Mouse (Mus musculus): Measurements from ENCODE around the gene Necap2. TPM values are rescaled to one million over a fixed set of nuclear protein-coding genes. Genes with fewer than 3 reads are reported as not detected.

Necap2 gene
- polyA plus RNA-seq, 1 experiment, result 85.6 TPM

DNA sequence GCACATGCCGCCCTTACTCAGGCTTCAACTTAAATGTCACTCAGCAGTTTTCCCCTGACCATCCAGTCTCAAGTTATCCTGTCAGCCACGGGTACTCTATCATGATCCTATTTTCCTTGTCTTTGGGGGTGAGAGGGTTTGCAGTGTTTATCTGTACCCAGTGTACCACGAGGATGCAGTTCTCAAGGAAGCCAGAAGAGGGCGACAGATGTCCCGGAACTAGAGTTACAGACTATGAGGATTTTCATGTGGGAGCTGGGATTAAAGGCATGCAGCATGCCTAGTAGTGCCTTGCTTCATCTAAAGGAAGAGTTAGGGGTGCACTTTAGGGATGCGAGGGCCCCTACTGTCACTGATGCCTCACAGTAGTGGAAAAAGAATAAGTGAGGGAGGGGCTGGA lies 23.7 kb upstream of the Necap2 start:
- H3K4me3 ChIP-seq, result no peak overlapping the region
- H3K79me2 ChIP-seq (ENCODE audit: control insufficient read depth, insufficient read depth), result no peaks in the 10 kb centered on the region
- H3K36me3 ChIP-seq (ENCODE audit: control insufficient read depth, insufficient read depth), result no peaks in the 10 kb centered on the region
- H3K4me2 ChIP-seq (ENCODE audit: low read depth), result no peak overlapping the region
- TF ChIP-seq REST (IDR thresholded peaks at IDR 0.05; ENCODE audit: insufficient read depth, insufficient read length) (no peak), TCF3 (IDR thresholded peaks at IDR 0.05; ENCODE audit: insufficient read length, low read depth) (no peak), TCF12 (IDR thresholded peaks at IDR 0.05; ENCODE audit: insufficient read depth, poor library complexity, severe bottlenecking) (no peak), USF1 (IDR thresholded peaks at IDR 0.05; ENCODE audit: low read depth) (no peak), SRF (IDR thresholded peaks at IDR 0.05; ENCODE audit: control insufficient read depth, insufficient read length, low read depth) (no peak), MYOD1 (IDR thresholded peaks at IDR 0.05; ENCODE audit: control insufficient read depth in 1 of 3, insufficient read length in 2 of 3, low read depth in 2 of 3) (no peak), MYOG (IDR thresholded peaks at IDR 0.05; ENCODE audit: control insufficient read depth in 1 of 3, insufficient read depth in 1 of 3, insufficient read length in 2 of 3, low read depth in 2 of 3) (no peak), POLR2AphosphoS2 (IDR thresholded peaks at IDR 0.05; ENCODE audit: insufficient read length, low read depth) (no peak), POLR2A (IDR thresholded peaks at IDR 0.05; ENCODE audit: insufficient read length, low read depth) (no peak), CEBPB (IDR thresholded peaks at IDR 0.05; ENCODE audit: insufficient read depth, poor library complexity, severe bottlenecking) (no peak), MAX (IDR thresholded peaks at IDR 0.05; ENCODE audit: low read depth) (no peak), E2F4 (IDR thresholded peaks at IDR 0.05; ENCODE audit: insufficient read depth) (no peak)
- no peaks in the 10 kb centered on the region for H3K27me3 ChIP-seq (ENCODE audit: control insufficient read depth, insufficient read depth, insufficient read length)
- no peak overlapping the region for H3ac ChIP-seq (ENCODE audit: control insufficient read depth, insufficient read length)

DNA sequence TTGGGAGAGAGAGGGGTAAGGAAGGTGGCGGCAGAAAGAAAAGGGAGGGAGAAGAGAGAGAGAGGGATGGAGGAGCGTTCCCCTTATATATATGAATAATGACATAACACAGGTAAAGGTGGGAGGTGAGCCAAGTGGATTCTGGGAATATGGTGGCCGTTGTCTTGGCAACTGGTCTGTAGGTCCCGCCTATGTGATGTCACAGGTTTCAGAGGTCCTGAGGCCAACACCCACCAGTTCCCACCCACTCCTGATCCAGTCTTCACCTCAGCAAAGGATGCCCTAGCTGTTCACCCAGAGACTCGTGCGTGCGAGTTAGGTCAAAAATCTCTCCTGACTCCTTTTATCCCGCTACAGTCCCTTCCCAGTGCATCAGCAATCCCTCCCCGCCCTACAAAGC lies 23.1 kb upstream of the Necap2 start:
- Histone ChIP-seq H3K4me2 (ENCODE audit: low read depth) (no peak overlapping the region), H3K36me3 (ENCODE audit: control insufficient read depth, insufficient read depth) (no peaks in the 10 kb centered on the region), H3K79me2 (ENCODE audit: control insufficient read depth, insufficient read depth) (no peaks in the 10 kb centered on the region), H3K4me3 (no peak overlapping the region), H3K27me3 (ENCODE audit: control insufficient read depth, insufficient read depth, insufficient read length) (no peaks in the 10 kb centered on the region), H3ac (ENCODE audit: control insufficient read depth, insufficient read length) (no peak overlapping the region)
- TF ChIP-seq E2F4 (IDR thresholded peaks at IDR 0.05; ENCODE audit: insufficient read depth) (no peak), MYOG (IDR thresholded peaks at IDR 0.05; ENCODE audit: control insufficient read depth in 1 of 3, insufficient read depth in 1 of 3, insufficient read length in 2 of 3, low read depth in 2 of 3) (no peak)

DNA sequence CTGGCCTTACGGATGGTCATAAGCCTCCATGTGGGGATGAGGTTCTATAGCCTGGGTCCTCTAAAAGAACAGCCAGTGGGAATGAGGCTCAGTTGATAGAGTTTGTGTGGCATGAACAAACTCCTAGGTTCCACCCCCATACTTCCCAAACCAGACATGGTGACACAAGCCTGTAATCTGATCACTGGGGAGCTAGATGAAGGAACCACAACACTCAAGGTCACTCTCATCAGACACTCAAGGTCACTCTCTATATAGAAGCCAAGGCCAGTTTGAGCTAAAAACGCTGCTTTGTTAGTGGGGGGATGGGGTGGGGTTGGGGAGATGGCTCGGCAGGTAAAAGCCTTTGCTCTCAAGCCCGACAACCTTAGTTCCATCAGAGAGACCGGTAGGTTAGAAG lies 21.8 kb upstream of the Necap2 start:
- no peak overlapping the region for H3ac ChIP-seq (ENCODE audit: control insufficient read depth, insufficient read length)
- no peak overlapping the region for H3K4me2 ChIP-seq (ENCODE audit: low read depth)
- no peaks in the 10 kb centered on the region for H3K36me3 ChIP-seq (ENCODE audit: control insufficient read depth, insufficient read depth)
- no peak overlapping the region for H3K4me3 ChIP-seq
- no peaks in the 10 kb centered on the region for H3K79me2 ChIP-seq (ENCODE audit: control insufficient read depth, insufficient read depth)
- no peak for TF ChIP-seq TCF3 (IDR thresholded peaks at IDR 0.05; ENCODE audit: insufficient read length, low read depth)
- no peak for TF ChIP-seq MYOG (IDR thresholded peaks at IDR 0.05; ENCODE audit: control insufficient read depth in 1 of 3, insufficient read depth in 1 of 3, insufficient read length in 2 of 3, low read depth in 2 of 3)
- TF ChIP-seq REST (IDR thresholded peaks at IDR 0.05; ENCODE audit: insufficient read depth, insufficient read length), result no peak
- no peak for TF ChIP-seq MYOD1 (IDR thresholded peaks at IDR 0.05; ENCODE audit: control insufficient read depth in 1 of 3, insufficient read length in 2 of 3, low read depth in 2 of 3)
- TF ChIP-seq SRF (IDR thresholded peaks at IDR 0.05; ENCODE audit: control insufficient read depth, insufficient read length, low read depth), result no peak
- no peak for TF ChIP-seq POLR2A (IDR thresholded peaks at IDR 0.05; ENCODE audit: insufficient read length, low read depth)
- no peak for TF ChIP-seq POLR2AphosphoS2 (IDR thresholded peaks at IDR 0.05; ENCODE audit: insufficient read length, low read depth)
- no peak for TF ChIP-seq TCF12 (IDR thresholded peaks at IDR 0.05; ENCODE audit: insufficient read depth, poor library complexity, severe bottlenecking)
- TF ChIP-seq USF1 (IDR thresholded peaks at IDR 0.05; ENCODE audit: low read depth), result no peak
- TF ChIP-seq CEBPB (IDR thresholded peaks at IDR 0.05; ENCODE audit: insufficient read depth, poor library complexity, severe bottlenecking), result no peak
- TF ChIP-seq E2F4 (IDR thresholded peaks at IDR 0.05; ENCODE audit: insufficient read depth), result no peak
- no peak for TF ChIP-seq MAX (IDR thresholded peaks at IDR 0.05; ENCODE audit: low read depth)
- H3K27me3 ChIP-seq (ENCODE audit: control insufficient read depth, insufficient read depth, insufficient read length), result no peaks in the 10 kb centered on the region

DNA sequence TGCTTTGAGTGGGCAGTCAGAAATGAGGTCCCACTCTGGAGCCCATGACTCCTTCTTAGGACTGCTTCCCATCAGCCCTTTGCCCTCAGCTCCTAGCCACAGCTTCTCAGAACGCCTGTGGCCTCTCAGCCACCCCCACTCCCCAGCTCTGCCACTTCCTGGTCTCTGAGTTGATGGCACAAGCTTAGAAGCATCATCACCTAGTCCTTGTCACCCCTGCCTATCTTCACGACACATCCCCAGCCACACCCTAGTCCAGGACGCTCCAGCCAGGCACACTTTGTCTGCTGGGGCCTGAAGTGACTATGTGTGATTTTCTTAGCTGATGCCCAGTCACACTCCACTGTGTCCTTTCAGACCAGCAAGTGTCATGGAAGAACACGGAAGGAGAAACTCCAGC lies 20.8 kb upstream of the Necap2 start:
- no peaks in the 10 kb centered on the region for H3K36me3 ChIP-seq (ENCODE audit: control insufficient read depth, insufficient read depth)
- H3ac ChIP-seq (ENCODE audit: control insufficient read depth, insufficient read length), result no peak overlapping the region
- no peaks in the 10 kb centered on the region for H3K27me3 ChIP-seq (ENCODE audit: control insufficient read depth, insufficient read depth, insufficient read length)
- H3K79me2 ChIP-seq (ENCODE audit: control insufficient read depth, insufficient read depth), result no peaks in the 10 kb centered on the region
- TF ChIP-seq MAX (IDR thresholded peaks at IDR 0.05; ENCODE audit: low read depth), result no peak
- TF ChIP-seq POLR2A (IDR thresholded peaks at IDR 0.05; ENCODE audit: insufficient read length, low read depth), result no peak
- TF ChIP-seq REST (IDR thresholded peaks at IDR 0.05; ENCODE audit: insufficient read depth, insufficient read length), result no peak
- TF ChIP-seq MYOD1 (IDR thresholded peaks at IDR 0.05; ENCODE audit: control insufficient read depth in 1 of 3, insufficient read length in 2 of 3, low read depth in 2 of 3), result no peak
- TF ChIP-seq TCF12 (IDR thresholded peaks at IDR 0.05; ENCODE audit: insufficient read depth, poor library complexity, severe bottlenecking), result no peak
- TF ChIP-seq E2F4 (IDR thresholded peaks at IDR 0.05; ENCODE audit: insufficient read depth), result no peak
- no peak for TF ChIP-seq POLR2AphosphoS2 (IDR thresholded peaks at IDR 0.05; ENCODE audit: insufficient read length, low read depth)
- TF ChIP-seq SRF (IDR thresholded peaks at IDR 0.05; ENCODE audit: control insufficient read depth, insufficient read length, low read depth), result no peak
- no peak for TF ChIP-seq MYOG (IDR thresholded peaks at IDR 0.05; ENCODE audit: control insufficient read depth in 1 of 3, insufficient read depth in 1 of 3, insufficient read length in 2 of 3, low read depth in 2 of 3)
- no peak for TF ChIP-seq USF1 (IDR thresholded peaks at IDR 0.05; ENCODE audit: low read depth)
- TF ChIP-seq CEBPB (IDR thresholded peaks at IDR 0.05; ENCODE audit: insufficient read depth, poor library complexity, severe bottlenecking), result no peak
- TF ChIP-seq TCF3 (IDR thresholded peaks at IDR 0.05; ENCODE audit: insufficient read length, low read depth), result no peak
- no peak overlapping the region for H3K4me3 ChIP-seq
- no peak overlapping the region for H3K4me2 ChIP-seq (ENCODE audit: low read depth)

DNA sequence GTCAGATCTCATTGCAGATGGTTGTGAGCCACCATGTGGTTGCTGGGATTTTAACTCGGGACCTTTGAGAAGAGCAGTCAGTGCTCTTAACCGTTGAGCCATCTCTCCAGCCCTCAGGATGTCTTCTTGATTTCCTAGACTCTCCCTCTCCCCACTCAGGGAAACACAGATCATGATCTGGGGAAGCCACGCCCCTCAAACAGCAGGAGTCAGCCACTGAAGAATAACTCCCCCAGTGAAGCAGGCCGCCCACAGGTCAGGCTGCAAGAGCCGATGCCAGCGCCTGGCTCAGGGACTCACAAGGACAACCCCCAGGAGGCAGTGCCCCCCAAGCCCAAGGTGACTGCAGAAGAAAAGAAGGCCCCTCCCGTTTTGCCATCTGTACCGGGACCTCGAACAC lies 18.6 kb upstream of the Necap2 start:
- Histone ChIP-seq H3K4me2 (ENCODE audit: low read depth) (no peak overlapping the region), H3K27me3 (ENCODE audit: control insufficient read depth, insufficient read depth, insufficient read length) (peaks cover 7% of the 10 kb centered on the region), H3K4me3 (no peak overlapping the region), H3ac (ENCODE audit: control insufficient read depth, insufficient read length) (no peak overlapping the region), H3K36me3 (ENCODE audit: control insufficient read depth, insufficient read depth) (no peaks in the 10 kb centered on the region), H3K79me2 (ENCODE audit: control insufficient read depth, insufficient read depth) (no peaks in the 10 kb centered on the region)
- TF ChIP-seq MYOG (IDR thresholded peaks at IDR 0.05; ENCODE audit: control insufficient read depth in 1 of 3, insufficient read depth in 1 of 3, insufficient read length in 2 of 3, low read depth in 2 of 3), result no peak
- no peak for TF ChIP-seq POLR2AphosphoS2 (IDR thresholded peaks at IDR 0.05; ENCODE audit: insufficient read length, low read depth)
- no peak for TF ChIP-seq USF1 (IDR thresholded peaks at IDR 0.05; ENCODE audit: low read depth)
- no peak for TF ChIP-seq SRF (IDR thresholded peaks at IDR 0.05; ENCODE audit: control insufficient read depth, insufficient read length, low read depth)
- TF ChIP-seq E2F4 (IDR thresholded peaks at IDR 0.05; ENCODE audit: insufficient read depth), result no peak
- no peak for TF ChIP-seq TCF3 (IDR thresholded peaks at IDR 0.05; ENCODE audit: insufficient read length, low read depth)
- TF ChIP-seq POLR2A (IDR thresholded peaks at IDR 0.05; ENCODE audit: insufficient read length, low read depth), result no peak
- no peak for TF ChIP-seq TCF12 (IDR thresholded peaks at IDR 0.05; ENCODE audit: insufficient read depth, poor library complexity, severe bottlenecking)
- no peak for TF ChIP-seq MYOD1 (IDR thresholded peaks at IDR 0.05; ENCODE audit: control insufficient read depth in 1 of 3, insufficient read length in 2 of 3, low read depth in 2 of 3)
- no peak for TF ChIP-seq CEBPB (IDR thresholded peaks at IDR 0.05; ENCODE audit: insufficient read depth, poor library complexity, severe bottlenecking)
